Mouse (Mus musculus): ENCODE measurements at regions not wholly inside any gene's neighbourhood (a gene's known extent, or its start where the extent isn't known, plus 50 kb on each side); places are given as distances from the start of the nearest gene placed in this dataset.

GRCm38 (mm10) chr12:16477572-16477971 is 133.2 kb downstream of the Lpin1 start:
- no peak for DNase-seq

DNA sequence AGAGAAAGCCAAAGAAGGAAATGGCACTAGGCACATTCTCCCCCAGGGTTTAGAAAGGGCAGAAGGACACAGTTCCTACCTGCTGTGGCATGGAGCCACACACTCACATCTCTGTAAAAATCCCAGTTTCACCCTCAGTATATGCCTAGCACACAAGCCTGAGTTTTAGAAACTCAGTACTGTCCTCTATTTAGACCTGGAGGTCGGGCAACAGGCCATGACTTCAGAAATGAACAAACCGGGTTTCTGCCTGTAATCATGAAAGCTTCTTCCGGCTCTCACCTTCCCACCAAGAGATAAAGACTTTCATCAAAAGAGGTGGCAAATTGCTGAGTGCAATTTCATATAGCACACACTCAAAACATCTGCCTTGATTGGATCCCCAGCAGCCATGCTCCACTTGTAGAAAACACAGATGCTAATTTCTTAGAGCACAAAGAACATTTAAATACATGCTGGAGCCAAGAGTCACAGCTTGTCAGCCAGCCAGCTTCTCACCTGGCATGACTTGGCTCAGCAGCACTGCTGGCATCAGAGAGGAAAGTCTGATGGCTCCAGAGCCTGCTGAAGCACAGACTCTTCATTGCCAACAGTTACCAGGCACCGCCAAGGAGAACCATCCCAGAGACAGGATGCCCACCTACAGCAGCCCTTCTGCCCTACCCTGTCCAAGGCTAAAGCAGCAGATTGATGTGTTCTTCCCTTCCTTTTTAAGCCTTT is 136.2 kb downstream of the Lpin1 start:
- DNase-seq: no peak

- DNase-seq: no peak
These were observed 153.3 kb downstream of the Lpin1 start for GRCm38 (mm10) chr12:16457419-16457818.

DNA sequence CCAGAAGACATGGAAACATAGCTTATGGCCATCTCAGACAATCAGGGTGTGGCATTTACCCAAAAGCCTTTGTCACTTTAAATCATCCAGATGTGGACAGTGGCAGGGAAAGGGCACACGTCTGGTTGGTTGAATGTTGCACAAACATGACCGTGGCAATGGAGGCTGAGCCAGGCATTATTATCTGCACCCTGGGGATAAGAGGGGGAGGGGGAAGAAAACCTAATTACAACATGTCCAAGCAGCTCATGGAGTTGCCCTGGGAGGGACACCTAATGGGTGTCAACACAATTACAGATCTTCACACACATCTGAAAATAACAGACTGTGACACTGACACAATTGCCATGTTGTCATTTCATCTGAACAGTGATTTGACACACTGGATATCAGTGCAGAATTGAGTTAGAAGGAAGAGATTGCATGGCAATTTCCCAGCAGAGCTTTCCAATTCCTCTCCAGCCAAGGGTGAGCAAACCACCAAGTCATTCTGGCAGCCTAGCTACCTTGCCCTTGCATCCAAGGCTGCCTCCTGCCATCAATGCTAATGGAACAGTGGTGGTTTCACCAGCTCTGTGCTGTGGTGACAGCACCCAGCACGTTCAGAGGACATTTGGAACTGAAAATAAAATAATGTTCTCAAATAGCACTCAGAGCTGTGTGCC is 159.9 kb downstream of the Lpin1 start:
- DNase-seq: no peak

DNA sequence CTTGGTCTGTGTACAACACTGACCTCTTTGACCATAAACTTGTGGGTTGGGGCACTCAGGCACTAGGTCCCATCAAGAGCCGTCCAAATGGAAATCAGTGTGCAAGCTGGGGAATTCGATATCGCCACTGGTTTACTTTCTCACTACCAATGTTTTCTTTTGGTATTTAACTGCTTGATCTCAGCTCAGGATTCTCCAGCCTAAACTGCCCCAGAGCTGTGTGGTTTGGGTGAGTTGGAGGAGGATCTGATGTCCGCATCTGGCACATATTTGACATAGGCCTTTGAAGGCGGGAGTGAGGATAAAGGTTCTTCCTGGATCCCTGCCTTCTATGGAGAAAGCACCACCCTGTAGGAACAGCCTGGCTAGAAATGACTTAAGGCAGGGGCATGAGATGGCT is 172.0 kb downstream of the Lpin1 start:
- DNase-seq: no peak

GRCm38 (mm10) chr12:16436961-16437360 is 173.8 kb downstream of the Lpin1 start:
- DNase-seq: no peak

- no peak for DNase-seq
These were observed 174.5 kb downstream of the Lpin1 start for GRCm38 (mm10) chr12:16436255-16436654.

- no peak for DNase-seq
These were observed 176.0 kb downstream of the Lpin1 start for GRCm38 (mm10) chr12:16434739-16435138.

- no peak for DNase-seq
These were observed 176.5 kb downstream of the Lpin1 start for GRCm38 (mm10) chr12:16434225-16434624.

DNA sequence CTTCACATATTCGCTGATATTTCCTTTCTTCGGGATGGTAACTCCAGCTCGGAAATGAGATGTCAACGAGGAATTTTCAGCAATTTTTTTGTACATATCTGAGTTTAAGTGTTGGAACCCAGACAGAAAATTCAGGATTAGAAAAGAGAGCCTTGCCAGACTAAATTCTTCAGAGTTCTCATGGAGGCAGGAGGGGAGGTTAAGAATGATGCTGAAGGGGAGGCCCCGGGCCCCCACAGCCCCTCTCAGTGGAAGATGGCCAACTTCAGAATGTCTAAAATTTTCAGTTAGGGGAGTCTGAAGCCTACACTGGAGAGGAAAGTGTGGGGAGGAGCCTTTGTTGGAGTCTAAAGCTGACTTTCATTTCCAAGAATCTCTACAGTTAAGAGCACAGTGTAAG is 184.8 kb downstream of the Lpin1 start:
- no peak for DNase-seq

DNA sequence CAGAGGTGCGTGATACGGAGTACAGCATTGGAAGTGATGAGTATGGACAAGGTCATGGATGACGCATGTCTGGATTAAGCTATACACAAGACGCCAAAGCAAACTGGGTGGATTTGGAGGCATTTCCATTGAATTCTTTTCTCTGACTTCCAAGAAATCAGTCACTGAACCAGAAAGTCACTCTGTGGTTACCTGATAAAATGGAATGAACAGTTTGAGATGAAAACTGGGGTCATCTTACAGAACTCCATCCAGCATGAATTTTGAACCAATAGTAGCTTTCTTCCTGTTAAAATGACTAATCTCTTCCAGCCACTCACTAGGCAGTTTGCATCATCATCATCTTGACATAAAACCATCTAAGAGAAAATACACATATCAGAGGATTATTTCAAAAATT is 186.2 kb downstream of the Lpin1 start:
- no peak for DNase-seq

DNA sequence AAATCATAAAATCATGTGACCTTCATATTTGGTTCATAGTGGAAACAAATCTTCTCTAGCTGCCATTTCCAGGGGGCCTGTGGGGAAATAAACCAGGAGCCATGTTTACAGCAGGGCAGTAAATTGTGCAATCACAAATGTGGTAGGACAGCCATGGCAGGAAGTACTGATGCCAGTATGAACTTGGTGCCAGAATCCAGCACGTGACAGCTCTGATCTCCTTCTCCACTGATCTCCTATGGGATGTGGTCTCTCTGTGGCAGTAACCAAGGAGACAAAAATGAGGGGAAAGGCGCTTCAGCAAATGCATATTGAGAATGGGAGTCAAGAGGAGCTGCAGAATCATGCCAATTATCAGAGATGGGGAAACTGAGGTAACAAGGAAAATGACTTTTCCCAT is 215.0 kb downstream of the Lpin1 start:
- DNase-seq: no peak

DNA sequence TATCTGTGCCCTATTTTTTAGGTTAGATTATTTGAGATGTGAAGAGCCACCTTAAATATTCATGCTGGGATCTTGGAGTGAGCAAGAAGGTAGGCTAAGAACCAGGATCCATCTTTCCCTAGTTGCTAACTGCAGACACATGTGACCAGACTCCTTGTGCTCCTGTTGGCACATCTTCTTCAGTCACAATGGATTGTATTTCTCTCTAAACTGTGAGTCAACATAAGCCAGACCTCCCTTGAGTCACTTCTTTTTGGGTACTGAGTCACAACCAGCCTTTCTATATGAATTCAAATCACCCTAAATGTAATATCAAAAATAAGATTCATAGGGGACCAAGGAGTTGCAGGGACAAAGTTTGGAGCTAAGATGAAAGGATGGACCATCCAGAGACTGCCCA is 217.9 kb downstream of the Lpin1 start:
- no peak for DNase-seq

DNA sequence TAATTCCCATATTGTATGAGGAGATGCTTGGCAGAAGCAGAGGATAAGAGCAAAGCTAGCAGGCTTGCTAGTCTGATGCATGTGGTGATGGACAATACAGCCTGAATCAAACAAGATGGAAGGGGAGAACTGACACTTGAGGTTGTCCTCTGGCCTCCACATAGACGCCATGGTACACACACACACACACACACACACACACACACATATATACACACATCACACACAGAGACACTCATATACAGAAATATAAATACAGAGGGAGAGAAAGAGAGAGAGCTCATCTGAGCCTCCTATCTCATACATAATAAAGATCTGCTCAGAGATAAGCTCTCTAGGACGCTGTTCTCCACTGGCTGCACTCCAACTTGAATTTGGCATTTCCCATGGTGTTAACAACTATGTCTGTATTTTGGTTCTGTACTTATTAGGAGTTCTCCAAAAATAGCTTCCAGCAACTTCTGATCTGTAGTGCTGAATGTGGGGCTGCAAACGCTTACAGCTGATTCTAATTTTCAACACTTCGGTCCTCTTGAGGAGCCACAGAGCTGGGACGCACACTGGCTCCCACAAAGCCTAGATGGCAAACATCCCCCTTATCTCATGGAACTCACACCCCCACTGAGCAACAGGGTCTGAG is 219.0 kb downstream of the Lpin1 start:
- DNase-seq: no peak

GRCm38 (mm10) chr12:16391163-16391562 is 219.6 kb downstream of the Lpin1 start:
- no peak for DNase-seq

DNA sequence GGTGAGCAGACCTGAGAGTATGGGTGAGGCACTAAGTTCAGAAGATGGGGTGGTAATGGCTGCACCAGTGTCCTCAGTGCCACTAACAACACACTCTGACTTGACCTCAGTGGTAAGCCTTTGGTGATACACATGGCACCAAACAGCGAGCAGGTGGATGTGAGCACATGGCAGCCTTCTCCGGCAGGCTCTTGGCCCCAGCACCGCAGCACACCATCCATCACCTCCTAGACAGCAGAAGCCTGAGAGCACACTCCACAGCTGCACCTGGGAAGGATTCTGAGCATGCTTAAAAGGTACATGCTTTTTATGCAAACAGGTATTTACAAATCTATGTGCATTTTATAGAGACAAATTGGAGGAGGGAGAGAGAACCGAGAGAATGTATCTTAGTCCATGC is 223.7 kb downstream of the Lpin1 start:
- DNase-seq: no peak

GRCm38 (mm10) chr12:16384396-16384795 is 226.4 kb downstream of the Lpin1 start:
- DNase-seq: no peak

DNA sequence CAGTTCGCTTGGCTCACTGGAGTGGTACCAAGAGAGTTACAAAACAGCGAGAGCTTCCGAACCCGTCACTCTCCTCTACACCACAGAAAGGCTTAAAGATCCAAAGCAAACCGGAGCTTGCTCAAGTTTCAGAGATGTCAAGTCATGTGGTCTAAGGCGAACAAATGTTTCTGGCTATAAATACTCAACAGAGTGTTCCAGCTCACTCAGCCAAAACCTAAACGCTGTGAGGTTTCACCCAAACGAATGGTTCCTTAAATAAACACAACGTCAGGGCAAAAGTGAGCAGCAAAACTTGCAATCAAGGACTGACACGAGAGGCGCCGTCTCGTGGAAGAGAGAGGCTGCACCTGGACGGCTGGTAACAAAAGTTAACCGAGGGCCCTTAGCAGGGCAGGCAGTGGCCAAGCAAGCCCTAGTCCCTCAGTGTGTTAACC is 227.2 kb downstream of the Lpin1 start:
- DNase-seq: peak in 1 of 2 experiments; percentile 6

- no peak for DNase-seq
These were observed 228.3 kb downstream of the Lpin1 start for GRCm38 (mm10) chr12:16382417-16382988.

GRCm38 (mm10) chr12:16381026-16381425 is 229.7 kb downstream of the Lpin1 start:
- DNase-seq: no peak

DNA sequence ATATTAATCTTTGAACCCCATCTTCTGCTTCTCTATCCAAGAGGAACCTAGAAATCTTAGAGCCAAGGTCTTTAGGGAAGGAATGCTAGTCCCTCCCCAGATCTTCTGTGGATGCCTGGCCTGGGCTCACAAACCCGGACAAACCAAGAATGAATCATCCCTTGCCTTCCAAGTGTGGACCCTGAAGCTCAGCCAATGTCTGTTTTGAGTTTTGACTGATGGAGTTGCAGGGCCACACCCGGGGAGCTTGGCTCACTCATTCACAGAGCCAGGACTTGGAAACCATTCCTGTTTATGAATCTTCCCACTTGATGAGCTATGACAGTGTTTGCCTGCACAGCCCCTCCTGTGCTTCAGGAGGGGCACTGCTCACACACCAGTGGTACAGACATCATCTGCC is 230.4 kb downstream of the Lpin1 start:
- DNase-seq: no peak

DNA sequence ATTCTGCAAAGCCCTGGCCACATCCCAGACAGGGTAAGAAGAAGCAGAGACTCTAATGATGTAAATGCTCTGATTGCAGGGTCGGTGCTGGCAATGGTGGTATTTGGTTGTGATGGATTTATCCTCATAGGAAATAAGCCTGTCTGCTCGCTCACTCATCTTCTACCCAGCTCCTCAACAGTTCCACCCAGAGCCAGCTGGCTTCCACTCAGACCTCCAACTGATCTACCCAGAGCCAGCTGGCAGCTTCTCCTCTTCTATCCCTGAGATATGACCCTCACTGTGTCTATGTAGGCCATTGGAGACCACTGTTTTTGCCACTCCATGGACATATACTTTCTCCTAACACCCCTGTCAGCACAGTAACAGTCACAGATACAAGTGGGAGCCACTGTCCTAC is 231.4 kb downstream of the Lpin1 start:
- no peak for DNase-seq

GRCm38 (mm10) chr12:16378501-16378900 is 232.3 kb downstream of the Lpin1 start:
- DNase-seq: no peak
